Mouse (Mus musculus): ENCODE measurements around the gene Cebpz.
A peak's percentile ranks its signal among the peaks of the same experiment; 100 is the strongest.

Cebpz gene

DNA sequence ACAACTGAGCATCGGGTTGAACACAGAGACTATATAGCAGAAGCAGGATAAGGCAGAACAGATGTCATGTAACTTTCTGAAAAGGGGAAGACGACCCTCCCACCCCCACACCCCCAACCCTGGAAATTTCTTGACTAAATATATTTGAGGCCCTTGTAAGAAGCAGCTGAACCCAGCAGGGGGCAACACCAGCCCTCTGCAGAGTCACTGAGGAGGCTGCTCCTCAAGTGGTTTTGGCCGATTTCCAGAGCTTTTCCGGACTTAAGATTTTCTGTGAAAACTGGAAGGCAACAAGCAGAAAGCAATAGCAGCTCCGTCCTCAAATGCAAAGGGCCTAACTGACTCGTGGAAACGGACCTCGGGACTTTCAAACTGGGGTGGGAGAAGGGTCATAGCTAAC, 41.5 kb downstream of the Cebpz start:
- peak; percentile 66 for DNase-seq (ENCODE audit: low spot score)

GRCm38 (mm10) chr17:78894991-78895390, 41.9 kb downstream of the Cebpz start:
- DNase-seq (ENCODE audit: low spot score), result no peak

DNA sequence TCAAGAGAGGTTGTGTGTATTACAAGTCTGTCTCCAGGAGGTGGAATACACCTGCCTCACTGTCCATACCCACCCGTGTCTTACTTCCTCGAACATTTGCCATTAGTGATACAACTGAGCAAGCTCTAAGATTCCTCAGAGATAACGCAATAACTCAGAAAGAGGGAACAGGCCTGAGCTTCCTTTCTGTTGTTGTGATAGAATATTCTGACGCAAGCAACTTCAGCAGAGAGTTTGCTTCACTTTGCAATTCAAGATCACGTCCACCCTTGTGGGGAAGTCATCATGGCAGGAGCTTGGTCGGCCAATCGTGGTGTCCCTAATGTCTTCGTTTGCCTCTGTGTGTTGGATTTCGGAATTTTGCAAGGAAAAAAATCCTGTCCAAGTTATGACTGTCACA, 45.8 kb downstream of the Cebpz start:
- DNase-seq (ENCODE audit: low spot score), result no peak

DNA sequence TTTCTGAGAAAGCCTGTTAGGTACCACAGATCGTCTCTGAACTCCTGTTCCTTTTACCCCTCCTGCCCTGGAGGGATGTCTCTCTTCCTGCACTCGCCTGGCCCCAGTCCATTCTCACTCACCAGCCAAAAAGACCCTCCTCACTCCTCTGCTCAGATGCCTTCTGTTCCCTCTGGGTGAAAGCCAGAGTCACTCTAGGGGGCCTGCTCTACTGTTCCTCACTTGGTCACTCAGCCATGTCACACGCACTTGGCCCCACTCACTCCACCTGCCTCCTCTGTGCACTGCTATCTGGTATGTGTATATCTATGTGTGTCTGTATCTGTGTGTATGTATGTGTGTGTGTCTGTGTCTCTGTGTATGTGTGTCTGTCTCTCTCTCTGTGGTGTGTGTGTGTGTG, 47.7 kb downstream of the Cebpz start:
- DNase-seq (ENCODE audit: low spot score), result no peak

DNA sequence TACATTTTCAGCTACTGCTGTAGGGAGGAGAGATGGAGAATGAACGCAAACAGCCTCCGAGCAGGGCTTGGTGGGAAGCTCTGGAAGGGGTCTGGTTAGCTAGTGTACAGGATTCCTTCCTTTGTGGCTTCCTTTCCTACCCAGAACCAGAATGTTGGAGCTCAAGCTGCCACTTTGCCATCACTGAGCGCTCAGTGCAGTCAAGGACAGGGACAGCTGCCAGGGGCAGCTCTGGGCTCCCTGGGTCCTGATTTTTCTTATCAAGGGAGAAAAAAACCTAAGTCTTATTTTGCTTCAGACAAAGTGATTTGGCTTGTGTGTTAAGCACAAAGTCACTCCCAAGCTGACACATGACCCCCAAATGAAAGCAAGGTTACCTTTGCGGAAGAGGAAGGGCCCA, 48.3 kb downstream of the Cebpz start:
- DNase-seq (ENCODE audit: low spot score), result no peak

DNA sequence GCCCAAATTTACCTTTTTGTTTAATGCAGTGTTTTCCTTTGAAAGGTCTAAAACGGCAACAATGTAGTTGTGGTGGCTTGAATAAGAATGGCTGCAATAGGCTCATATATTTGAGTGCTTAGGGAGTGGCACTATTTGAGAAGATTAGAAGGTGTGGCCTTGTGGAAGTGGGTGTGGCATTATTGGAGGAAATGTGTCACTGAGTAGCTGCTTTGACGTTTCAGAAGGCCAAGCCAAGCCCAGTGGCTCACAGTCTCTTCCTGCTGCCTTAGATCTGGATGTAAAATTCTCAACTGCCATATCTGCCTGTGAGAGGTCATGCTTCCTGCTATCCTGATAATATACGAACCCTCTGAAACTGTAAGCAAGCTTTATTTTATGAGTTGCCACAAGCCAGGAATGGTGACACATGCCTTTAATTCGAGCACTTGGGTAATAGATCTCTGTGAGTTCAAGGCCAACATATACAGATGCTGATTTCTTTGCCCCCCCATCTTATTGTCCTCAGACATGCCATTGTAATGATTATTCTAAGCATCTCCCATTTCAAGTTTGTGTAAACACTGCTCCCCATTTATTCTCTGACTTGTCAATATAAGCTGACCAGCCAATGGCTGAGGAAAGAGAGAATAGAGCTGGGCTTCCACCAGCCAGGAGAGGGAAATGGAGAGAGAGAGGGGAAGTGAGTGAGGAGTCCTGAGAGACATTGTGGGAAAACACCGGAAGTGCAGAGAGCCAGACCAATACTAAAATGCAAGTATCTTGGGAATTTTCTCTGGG, 51.4 kb downstream of the Cebpz start:
- no peak for DNase-seq (ENCODE audit: low spot score)

DNA sequence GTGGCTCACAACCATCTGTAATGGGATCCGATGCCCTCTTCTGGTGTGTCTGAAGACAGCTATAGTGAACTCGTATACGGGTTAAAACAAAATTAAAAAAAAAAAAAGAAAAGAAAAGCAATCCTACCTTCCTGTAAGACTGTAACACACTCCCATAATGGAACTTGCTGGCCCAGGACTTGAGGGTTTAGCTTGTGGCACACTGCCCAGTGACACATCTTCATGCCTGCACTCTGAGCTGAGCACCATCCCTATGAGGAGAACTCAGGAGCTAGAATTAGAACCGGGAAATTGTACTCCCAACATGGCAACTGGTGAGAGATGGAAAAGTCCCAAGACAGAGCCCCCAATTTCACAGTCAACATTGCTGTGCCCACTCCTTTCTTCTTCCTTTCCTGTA, 53.6 kb downstream of the Cebpz start:
- DNase-seq (ENCODE audit: low spot score), result no peak

DNA sequence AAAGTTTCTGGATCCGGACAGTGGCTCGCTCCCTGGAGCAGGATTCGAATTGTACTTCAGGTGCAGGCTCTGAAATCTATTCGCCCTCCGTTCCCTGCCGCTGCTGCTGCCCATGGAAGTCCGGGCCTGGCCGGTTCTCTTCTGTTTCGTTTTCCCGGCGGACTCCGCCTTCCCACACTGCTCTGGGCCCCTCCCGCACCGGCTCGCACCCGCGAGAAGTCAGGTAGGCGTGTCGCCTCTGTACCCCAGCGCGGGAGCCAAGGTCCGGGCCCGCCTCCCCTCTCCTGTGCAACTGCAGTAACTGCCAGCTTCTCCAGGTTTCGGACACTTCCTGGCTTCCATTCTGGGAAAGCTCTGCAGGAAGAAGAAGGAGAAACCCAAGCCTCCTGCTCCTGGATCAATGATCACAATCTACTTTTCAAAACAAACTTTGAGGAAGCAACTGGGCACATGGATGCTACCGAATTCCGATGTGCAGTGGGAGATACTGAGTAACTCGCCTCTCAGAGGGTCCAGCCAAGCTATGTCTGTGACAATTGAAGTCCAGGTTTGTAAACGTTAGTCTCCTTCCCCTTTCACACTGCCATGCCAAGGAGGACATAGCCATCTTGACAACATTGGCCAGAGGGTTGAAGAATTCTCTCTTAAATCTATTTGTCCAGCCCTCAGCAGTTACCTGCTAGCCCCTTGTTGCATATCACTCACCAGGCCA, 54.3 kb downstream of the Cebpz start, which contains the start of gene Eif2ak2:
Eif2ak2 (minus strand) TSS at position 173 of the 712 bp plus-strand sequence.
- peak; percentile 89 for DNase-seq (ENCODE audit: low spot score)

GRCm38 (mm10) chr17:78881878-78882304, 55.0 kb downstream of the Cebpz start:
- peak; percentile 11 for DNase-seq (ENCODE audit: low spot score)

- DNase-seq (ENCODE audit: low spot score), result no peak
Measured at GRCm38 (mm10) chr17:78873886-78874285, 63.0 kb downstream of the Cebpz start.
